Mouse (Mus musculus): ENCODE data around the gene Cnnm2.

DNA sequence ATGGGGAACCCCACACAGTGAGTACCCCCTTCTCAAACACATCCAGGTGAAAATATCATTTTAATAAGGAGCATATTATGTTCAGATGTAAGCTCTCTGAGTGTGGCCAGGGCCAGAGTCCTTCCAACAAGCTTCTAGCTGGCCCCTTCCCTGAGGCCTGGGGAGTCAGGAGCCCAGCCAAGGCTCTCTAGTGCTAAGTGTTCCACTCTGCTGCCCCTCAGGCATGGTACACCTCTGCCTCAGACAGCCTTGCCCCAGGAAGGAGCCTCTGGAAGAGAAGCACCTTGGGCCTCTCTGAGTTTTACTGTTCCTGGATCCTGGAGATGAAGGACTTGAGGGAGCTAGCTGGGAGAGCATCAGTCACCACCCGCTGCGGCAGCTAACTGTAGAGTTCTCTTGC is 118.5 kb downstream of the Cnnm2 start:
- TF ChIP-seq GATA1 (IDR thresholded peaks at IDR 0.05; ENCODE audit: borderline replicate concordance, low read length) (no peak), FLI1 (IDR thresholded peaks at IDR 0.05; ENCODE audit: low read length) (no peak)
